Mouse (Mus musculus): Measurements from ENCODE around the gene Fbxo47.
"Not testable (repeated sequence)": the region's sequence is repeated elsewhere in the genome, so short reads cannot be mapped to it uniquely, and the experiment has no call there.

Gene Fbxo47

DNA sequence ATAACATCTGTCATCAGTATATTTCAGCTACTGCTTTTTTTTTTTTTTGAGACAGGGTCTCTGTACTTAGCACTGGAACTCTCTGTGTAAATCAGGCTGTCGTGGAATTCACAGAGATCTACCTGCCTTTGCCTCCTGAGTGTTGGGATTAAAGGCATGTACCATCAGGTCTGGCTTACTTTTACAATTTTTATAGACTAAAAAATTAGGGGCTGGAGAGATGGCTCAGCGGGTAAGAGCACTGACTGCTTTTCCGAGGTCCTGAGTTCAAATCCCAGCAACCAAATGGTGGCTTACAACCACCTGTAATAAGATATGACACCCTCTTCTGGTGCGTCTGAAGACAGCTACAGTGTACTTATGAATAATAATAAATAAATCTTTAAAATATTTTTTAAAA lies 3.6 kb downstream of the Fbxo47 start:
- DNase-seq (ENCODE audit: low spot score): no peak

DNA sequence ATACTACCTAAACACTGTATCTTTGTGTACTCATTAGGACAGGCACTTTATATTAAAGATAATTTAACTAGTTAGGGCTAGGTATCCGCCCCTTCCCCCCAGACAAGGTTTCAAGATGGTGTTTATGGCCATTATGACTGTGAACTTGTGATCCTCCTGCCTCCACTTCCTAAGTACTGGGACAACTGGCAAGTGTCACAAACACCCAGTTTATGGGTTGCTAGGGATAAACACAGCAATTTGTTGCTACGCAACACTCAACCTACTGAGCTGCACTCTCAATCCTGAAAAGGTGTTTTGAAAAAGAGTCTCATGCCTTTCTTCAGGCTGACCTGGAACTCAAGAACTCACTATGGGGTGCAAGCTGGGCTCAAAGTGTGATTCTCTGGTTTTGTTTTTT lies 6.6 kb downstream of the Fbxo47 start:
- DNase-seq (ENCODE audit: low spot score): no peak

DNA sequence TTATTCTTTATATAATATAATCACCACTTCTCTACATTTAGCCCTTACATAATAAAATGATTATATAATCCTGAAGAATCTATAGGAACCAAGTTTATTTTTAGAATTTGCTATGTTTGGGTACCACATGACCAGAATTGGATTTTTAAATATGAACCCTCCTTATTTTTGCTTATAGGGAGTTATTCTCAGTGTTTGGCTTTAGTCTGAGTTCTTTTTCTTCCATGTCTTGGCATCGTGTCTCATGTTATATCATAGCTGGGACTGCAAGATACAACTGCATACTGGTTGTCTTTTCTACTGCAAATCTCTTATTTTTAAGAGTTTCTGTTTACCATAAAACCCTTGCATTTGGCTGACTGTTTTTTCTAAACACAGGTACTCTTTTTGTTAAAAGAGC lies 9.6 kb downstream of the Fbxo47 start:
- DNase-seq (ENCODE audit: low spot score): no peak

DNA sequence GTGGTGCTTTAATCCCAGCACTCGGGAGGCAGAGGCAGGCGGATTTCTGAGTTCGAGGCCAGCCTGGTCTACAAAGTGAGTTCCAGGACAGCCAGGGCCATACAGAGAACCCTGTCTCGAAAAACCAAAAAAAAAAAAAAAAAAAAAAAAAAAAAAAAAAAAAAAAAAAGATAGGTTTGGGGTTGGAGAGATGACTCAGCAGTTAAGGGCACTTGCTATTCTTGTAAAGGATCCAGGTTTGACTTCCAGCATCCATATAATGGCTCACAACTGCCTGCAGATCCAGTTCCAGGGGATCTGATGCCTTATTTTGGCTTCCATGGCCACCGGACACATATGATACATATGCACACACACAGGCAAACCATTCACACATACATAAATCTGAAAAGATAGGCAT lies 11.6 kb downstream of the Fbxo47 start:
- not testable (repeated sequence) for DNase-seq (ENCODE audit: low spot score)

DNA sequence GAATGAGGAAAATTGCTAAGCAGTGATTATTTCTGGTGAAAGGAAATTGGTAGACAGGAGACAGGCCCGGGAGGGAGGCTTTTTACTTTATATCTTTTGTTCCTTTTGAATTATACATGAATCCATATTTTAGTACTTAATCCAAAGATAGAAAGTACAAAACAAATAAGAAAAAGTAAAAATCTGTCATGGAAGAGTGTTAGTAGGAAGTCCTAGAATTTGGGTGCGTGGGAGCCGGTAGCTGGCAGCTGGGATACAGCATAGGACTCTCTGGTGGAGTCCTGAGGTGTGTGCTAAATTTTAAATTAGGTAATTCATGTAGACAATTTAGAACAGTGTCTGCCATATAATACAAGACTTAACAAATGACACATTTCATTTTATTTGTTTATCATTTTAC lies 16.4 kb downstream of the Fbxo47 start:
- no peak for DNase-seq (ENCODE audit: low spot score)

DNA sequence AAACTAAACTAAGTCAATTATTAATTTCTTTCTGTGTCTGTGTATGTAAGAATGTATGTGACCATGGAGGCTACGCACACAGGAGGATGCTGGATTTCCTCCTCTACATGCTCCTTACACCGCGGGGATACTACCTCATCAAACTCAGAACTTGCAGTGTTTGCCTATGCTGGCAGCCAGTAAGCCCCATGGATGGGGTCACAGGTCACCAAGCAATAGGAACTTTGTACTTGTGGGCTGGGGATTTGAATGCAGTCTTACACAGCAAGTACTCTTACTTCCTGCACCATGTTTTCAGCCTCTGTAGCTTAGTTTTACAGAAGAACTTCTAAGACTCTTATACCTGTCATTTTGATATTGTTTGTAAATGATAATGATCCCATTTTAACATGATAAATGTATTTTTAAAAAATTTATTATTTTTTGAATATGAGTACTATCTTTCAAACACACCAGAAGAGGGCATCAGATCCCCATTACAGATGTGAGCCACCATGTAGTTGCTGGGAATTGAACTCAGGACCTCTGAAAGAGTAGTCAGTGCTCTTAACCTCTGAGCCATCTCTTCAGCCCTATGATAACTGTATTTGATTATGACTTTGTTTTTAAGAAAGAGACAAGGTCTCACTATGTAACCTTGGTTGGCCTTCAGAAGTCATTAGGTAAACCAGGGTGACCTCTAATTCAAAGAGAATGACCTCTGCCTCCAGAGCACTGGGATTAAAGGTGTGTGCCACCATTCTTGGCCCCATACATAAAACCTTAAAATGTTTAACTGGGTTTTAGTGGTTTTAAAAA lies 17.7 kb downstream of the Fbxo47 start:
- no peak for DNase-seq (ENCODE audit: low spot score)

DNA sequence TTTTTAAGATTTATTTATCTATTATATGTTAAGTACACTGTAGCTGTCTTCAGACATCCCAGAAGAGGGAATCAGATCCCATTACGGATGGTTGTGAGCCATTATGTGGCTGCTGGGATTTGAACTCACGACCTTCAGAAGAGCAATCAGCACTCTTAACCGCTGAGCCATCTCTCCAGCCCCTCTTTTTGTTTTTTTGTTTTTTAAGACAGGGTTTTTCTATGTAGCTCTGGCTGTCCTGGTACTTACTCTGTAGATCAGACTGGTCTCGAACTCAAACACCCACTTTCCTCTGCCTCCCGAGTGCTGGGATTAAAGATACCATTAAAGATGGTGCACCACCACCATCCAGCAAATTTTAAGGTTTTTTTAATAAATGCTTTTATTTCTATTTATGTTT lies 18.5 kb downstream of the Fbxo47 start:
- DNase-seq (ENCODE audit: low spot score): no peak

DNA sequence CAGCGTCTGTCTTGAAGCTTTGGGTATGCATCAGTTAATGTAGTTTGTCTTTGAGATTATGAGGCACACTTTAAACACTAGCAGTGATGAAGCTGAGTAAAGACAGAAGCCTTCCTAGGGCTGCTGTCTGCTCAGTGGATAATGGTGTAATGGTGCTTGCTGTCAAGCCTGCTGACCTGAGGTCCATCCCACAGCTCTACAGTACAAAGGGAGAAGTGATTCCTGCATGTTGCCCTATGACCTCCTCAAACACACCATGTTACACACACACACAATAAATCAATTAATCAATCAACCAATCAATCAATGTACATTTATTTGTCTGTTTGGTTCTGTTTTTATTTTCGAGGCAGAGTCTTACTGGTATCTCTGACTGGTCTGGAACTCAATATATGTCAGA lies 21.8 kb downstream of the Fbxo47 start:
- no peak for DNase-seq (ENCODE audit: low spot score)

DNA sequence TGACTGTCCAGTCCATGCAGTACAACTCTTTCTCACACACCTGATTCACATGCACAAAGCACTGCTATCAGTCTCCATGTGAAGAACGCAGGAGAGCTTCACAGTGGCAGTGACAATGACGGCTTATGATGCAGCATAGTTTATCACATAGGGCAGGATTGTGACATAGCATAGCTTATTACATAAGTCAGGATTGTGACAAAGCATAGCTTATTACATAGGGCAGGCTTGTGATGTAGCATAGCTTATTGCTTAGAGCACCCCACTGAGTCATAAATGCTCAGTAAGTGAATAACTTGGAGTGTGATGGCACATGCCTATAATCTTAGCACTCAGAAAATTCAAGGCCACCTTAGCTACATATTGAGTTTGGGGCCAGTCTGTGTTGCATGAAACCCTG lies 28.5 kb downstream of the Fbxo47 start:
- no peak for DNase-seq (ENCODE audit: low spot score)

DNA sequence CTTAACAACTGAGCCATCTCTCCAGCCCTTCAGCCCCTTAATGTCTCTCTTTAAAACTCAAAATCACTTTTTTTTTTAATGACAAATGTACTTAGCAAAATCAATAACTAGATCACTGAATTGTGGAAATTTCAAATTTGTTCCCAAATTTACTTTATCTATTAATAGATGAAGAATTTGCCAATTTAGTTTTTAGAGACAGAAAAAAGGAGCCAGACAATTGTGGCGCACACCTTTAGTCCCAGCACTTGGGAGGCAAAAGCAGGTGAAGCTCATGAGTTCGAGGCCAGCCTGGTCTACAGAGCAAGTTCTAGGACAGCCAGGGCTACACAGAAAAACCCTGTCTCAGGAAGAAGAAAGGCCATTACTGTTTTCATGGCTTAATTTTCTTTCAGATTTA lies 32.4 kb downstream of the Fbxo47 start:
- no peak for DNase-seq (ENCODE audit: low spot score)

DNA sequence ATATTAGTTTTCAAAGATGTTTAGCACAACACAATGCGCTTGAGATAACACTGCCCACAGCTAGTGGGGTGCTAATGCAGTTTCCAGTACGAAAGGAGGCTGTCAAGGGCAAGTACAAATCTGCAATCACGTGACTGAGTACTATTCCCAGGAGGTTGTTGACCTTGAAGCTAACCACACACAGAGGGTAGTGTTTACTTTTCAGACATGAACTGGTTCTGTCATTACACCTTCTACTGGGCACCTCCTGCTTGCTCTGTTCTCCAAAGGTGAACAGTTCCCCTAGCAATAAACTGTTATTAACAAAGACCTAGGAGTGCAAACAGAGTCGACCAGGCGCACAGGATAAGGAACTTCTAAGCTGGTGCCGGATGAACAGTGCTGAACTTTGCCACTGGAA lies 33.6 kb downstream of the Fbxo47 start:
- DNase-seq (ENCODE audit: low spot score): no peak

DNA sequence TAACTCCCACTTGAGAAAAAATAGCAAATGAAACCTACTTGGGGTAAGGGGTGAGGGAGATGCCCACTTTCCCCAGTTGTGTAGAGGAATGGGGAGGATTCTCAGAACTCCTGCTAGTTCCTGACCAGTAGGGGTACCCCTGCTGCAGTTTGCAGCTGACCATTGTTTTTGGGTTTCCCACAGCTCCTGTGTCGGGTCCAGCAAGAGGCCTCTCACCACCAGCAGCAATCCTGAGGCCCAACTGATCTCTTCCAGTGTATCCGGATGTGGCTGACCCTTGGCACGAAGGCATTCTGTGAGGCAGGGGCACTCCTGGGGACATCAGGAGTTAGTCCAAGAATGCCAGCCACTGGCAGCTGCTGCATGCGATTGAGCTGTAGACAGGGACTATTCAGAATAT lies 42.0 kb downstream of the Fbxo47 start:
- peak; percentile 18 for DNase-seq (ENCODE audit: low spot score)

DNA sequence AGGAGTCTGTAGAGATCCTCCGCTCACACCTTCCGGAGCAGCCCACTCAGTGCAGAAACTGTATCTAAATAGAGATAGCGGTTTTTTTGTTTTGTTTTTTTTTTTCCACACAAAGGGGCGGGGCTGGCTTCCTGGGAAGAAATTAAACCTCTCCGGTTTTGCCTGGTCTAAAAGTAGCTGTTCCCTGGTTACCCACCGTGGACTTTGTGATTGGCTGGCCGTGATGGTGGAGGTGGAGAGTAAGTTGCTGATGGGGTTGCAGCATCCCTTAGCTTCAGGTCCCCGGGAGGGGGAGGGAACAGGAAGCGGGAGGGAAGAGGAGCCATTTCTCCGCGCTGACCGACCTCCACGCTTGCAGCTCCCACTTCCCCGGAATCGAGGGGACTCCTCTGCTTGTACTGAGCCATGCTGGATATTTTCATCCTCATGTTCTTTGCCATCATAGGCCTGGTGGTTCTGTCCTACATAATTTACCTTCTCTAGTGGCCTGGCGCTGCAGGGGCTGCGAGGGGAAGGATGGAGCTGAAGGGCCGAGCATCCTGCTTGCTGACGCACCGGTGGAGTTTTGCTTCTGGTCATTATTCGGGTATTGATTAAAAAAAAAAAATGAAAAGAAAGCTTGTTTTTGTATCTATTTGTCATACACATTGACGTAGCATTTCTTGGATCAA lies 42.8 kb downstream of the Fbxo47 start:
- DNase-seq (ENCODE audit: low spot score): peak; percentile 92

DNA sequence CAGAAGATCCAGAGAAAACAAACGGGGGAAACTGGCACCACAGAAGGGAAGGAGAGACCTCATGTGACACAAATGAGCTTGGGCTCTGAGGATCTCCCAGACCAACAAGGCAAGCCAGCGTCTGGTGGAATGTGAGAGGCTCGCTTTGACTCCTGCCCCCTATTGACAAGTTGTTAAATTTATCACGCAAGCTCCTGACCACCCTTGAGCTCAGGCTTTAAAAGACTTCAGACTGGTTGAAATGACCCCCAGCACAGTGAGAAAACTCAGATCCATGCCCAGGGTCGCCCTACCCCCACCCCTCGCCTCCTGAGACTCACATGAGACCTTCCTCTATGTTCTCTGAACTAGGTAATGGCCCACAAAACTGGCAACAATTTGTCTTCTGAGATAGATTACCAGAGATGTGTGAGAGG lies 43.4 kb downstream of the Fbxo47 start, which contains the start of gene B230217C12Rik:
Gene B230217C12Rik (plus strand): TSS at position 242 of the 416 bp plus-strand sequence.
- peak; percentile 59 for DNase-seq (ENCODE audit: low spot score)

DNA sequence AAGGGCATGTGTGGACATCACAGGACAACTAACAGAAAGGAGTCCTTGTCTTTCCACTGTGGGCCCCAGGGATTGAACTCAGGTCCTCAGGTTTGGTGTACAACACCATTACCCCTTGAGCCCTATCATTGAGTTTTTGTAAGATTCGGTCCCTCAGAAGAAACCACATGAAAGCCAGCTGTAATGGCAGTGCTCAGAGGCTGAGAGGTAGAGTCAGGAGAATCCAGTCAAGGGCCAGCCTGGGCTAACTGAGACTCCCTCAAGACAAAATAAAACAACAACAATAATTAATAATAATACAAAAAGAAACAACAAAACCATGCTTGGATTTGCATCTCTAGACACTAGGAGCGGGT lies 43.8 kb downstream of the Fbxo47 start:
- DNase-seq (ENCODE audit: low spot score): no peak

DNA sequence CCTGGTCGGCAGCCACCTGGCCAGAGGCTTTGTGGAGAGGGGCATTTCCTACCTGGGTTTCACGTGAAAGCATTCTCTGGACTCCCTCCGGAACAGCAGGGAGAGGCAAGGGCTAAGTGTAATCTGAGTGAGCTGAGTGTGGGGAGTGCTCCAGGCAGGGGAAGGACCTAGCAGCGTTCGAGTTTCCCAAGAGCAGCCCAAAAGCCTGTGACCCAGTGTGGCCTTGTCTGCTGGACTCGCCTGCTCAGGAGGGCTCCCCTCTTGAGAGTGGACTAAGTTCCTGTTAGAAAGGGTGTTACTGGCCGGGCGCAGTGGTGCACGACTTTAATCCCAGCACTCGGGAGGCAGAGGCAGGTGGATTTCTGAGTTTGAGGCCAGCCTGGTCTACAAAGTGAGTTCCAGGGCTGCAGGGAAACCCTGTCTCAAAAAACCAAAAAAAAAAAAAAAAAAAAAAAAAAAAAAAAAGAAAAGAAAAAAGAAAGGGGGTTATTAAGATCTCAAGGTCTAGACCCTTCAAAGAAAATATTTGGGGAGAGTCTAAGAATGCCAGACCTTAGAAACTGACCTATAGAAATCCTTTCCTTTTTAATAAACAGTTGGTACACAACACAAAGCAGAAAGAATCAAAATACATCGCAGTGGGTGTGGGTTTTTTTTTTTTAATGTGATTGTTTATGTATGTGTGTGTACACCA lies 44.4 kb downstream of the Fbxo47 start:
- DNase-seq (ENCODE audit: low spot score): no peak

DNA sequence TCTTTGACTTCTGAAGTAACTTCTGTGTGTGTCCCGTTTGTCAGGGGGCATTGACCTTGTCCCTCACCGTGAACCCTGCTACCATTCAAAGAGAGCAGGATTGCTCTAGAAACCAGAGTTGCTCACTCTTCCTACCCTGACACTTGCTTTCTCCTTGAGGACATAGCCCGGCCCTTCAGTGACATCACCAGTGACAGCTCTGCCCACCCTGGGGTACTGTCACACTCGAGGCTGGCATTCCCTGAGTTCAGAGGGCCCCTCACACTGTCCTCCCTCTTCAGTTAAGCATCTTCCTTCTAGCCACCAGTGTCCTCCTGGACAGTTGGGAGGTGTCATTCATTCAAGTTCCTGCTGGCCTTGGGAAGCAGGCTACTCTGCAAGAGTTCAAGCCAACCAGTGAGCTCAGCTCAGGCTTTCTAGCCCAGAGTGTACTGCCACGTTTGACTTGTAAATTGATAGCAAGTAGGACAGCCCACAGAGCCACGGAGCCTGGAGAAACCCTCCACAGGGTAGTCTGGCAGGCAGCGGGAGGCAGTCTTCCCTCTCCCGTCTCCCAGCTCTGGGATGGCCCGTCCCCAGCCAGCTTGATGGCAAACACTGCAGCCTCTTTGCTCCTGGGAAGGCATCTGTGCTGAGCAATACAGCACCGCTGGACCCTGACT lies 45.0 kb downstream of the Fbxo47 start:
- no peak for DNase-seq (ENCODE audit: low spot score)

DNA sequence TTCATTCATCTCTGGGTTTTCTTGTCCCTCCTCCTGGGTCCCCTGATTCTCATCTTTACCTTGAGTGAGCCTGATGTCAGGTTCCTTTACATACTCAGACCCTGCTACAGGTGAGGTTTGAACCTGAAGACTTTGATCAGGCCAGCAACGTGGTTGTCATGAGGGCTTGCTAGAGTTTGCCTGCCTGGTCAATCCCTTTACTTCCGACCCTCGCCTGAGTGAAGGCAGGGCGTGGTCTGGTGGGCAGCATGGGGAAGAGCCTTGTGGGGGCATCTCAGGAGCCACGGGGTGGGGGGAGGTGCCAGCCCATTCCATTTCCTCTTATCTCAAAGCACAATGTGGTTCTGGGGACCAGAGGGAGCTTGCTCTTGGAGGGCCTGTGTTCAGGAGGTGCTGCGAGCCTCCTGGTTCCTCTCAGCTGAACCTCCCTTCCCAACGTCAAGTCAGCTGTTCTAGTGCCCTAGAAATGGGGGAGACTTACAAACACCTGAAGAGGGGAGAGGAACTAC lies 46.3 kb downstream of the Fbxo47 start:
- DNase-seq (ENCODE audit: low spot score): no peak

DNA sequence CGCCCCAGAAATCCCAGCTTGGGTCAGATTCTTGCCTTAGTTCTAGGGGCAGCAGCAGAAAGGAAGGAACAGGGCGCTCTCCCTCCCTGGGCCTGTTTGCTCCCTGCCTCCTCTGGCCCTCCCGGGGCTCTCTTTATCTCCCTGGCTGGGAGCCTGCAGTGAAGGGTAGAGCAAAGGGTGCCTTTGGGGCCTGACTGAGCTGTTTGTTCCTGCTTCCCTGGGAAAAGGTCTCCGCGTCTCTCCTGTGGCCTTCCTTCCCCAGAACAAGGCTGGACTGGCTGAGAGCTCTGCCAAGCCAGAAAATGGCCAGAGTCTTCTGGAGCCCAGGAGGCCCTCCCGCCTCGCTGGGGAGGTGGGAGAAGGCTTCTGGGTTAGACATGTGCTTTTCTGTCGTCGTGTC lies 46.9 kb downstream of the Fbxo47 start:
- not testable (repeated sequence) for DNase-seq (ENCODE audit: low spot score)

DNA sequence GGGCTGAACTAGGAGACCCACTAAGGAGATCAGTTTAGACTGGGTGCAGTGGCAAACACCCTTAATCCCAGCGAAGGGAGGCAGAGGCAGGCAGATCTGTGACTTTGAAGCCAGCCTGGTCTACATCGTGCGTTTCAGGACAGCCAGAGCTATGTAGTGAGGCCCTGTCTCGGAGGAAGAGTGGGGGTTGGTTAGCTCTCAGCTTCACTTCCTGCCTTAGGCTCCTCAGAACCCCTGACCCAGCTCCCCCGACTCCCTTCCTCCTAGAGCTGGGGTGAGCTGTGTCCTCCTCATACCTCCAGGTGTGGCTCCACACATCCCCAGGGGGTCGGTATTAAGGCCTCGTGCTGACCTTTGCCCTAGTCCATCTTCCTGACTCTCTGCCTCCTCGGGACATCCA lies 47.4 kb downstream of the Fbxo47 start:
- no peak for DNase-seq (ENCODE audit: low spot score)

DNA sequence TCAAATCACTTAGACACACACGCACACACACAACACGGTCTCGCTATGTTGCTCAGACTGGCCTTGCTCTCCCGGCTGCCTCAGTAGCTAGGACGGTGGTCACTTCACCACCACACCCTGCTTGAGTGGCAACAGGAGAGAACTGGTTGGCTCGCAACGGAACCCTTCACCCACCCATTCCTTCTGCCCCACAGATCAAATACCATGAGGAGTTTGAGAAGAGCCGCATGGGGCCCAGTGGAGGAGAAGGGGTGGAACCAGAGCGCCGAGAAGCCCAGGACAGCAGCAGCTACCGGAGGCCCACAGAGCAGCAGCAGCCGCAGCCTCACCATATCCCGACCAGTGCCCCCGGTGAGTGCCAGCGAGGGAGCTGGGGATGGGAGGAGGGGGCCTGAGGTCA lies 50.6 kb downstream of the Fbxo47 start:
- no peak for DNase-seq (ENCODE audit: low spot score)

DNA sequence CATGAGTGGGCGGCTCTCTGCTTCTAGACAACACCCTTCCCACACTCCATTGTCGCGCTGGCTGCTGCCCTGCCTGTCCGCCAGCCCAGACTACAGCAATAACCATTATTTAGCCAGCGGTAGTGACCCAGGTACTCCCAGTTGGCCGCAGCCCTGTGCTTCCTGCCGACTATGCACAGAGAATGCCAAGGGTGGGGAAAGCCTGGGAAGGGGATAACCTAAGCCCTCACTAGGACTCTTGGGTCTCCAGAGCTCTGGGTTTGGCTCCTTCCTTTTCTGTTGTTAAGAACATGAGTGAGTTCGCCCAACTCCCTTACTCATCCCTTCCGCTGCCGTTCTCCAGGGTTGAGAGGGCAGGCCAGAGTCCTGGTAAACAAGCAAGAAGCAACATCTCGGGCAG lies 52.0 kb downstream of the Fbxo47 start:
- DNase-seq (ENCODE audit: low spot score): no peak
